Mouse (Mus musculus) limb, embryonic 14.5 days (tissue): ENCODE measurements around the gene Rab4a. TPM values are rescaled to one million over a fixed set of nuclear protein-coding genes. Genes with fewer than 3 reads are reported as not detected.

ENCODE experiments used
- ATAC-seq: fragments of 200-750 bp; cut with Nextera tagmentation; 2 replicates; pipeline ENCODE4 v1.8.0; 2017; ENCODE audit warnings: low read depth, moderate number of reproducible peaks, moderate TSS enrichment; ENCODE audit not compliant: low FRiP score
- DNase-seq: peaks from one replicate; pipeline ENCODE4 v3.0.0-alpha.2; 2015; ENCODE audit warnings: low spot score
- H3K27ac ChIP-seq: fragments of 300-500 bp; sonication (generic); replicated peaks from 2 replicates; pipeline ENCODE4 v1.5.1; 2014; ENCODE audit warnings: low read depth, mild to moderate bottlenecking, low read length, moderate library complexity, mixed read lengths
- H3K27me3 ChIP-seq: fragments of 300-500 bp; sonication (generic); 2 replicates; pipeline ENCODE4 v1.6.1; 2014; ENCODE audit warnings: low read length, mixed read lengths; ENCODE audit not compliant: control insufficient read depth, insufficient read depth
- H3K36me3 ChIP-seq: fragments of 300-500 bp; sonication (generic); 2 replicates; pipeline ENCODE4 v1.6.1; 2014; ENCODE audit warnings: mild to moderate bottlenecking, low read length, moderate library complexity, mixed read lengths; ENCODE audit not compliant: control insufficient read depth, insufficient read depth
- H3K4me1 ChIP-seq: fragments of 300-500 bp; sonication (generic); 2 replicates; pipeline ENCODE4 v1.6.1; 2014; ENCODE audit warnings: antibody characterized with exemption, low read length, mixed read lengths; ENCODE audit not compliant: control insufficient read depth, insufficient read depth
- H3K4me2 ChIP-seq: fragments of 300-500 bp; sonication (generic); replicated peaks from 2 replicates; pipeline ENCODE4 v1.6.1; 2014; ENCODE audit warnings: low read depth, mild to moderate bottlenecking, low read length, moderate library complexity; ENCODE audit not compliant: severe bottlenecking
- H3K4me3 ChIP-seq: fragments of 300-500 bp; sonication (generic); replicated peaks from 2 replicates; pipeline ENCODE4 v1.5.1; 2014; ENCODE audit warnings: low read length
- H3K9ac ChIP-seq: fragments of 300-500 bp; sonication (generic); 2 replicates; pipeline ENCODE4 v1.6.1; 2014; ENCODE audit warnings: mild to moderate bottlenecking, low read depth, low read length, moderate library complexity; ENCODE audit not compliant: severe bottlenecking
- H3K9me3 ChIP-seq: fragments of 300-500 bp; sonication (generic); 2 replicates; pipeline ENCODE4 v1.6.1; 2016; ENCODE audit warnings: low read length; ENCODE audit not compliant: control insufficient read depth
- POLR2A ChIP-seq: fragments of 200-500 bp; IDR thresholded peaks from 2 replicates; pipeline ENCODE4 v1.8.0; 2012; ENCODE audit warnings: inconsistent platforms, mild to moderate bottlenecking, moderate library complexity, borderline replicate concordance; ENCODE audit not compliant: insufficient read depth, insufficient read length; ENCODE audit errors: extremely low read depth
- WGBS: fragments of 180-500 bp; shearing (Covaris S2); extraction: QIAGEN DNeasy Blood & Tissue Kit; methylation state at CpG from one replicate; pipeline ENCODE4 v1.1.7; 2014; 5-methylcytosine and 5-hydroxymethylcytosine counted together
- polyA plus RNA-seq, 2 experiments: library from polyadenylated mRNA; depleted of rRNA in 1 of 2; stranded (reverse) in 1 of 2; unstranded in 1 of 2; fragments of >200 nt; fragmentation: Nextera tagmentation in 1 of 2; extraction: Ambion mirVana in 1 of 2; gene quantifications; 2 replicates each; pipeline versions ENCODE4 v1.2.1 to v1.2.3; 2012 to 2014

Gene Rab4a
- 29.4 and 29.5 TPM in 2 replicates for polyA plus RNA-seq (2012; rRNA removed)
- 45.1 and 45.5 TPM in 2 replicates for polyA plus RNA-seq (2014; fragmentation: Nextera tagmentation; extraction: Ambion mirVana)

DNA sequence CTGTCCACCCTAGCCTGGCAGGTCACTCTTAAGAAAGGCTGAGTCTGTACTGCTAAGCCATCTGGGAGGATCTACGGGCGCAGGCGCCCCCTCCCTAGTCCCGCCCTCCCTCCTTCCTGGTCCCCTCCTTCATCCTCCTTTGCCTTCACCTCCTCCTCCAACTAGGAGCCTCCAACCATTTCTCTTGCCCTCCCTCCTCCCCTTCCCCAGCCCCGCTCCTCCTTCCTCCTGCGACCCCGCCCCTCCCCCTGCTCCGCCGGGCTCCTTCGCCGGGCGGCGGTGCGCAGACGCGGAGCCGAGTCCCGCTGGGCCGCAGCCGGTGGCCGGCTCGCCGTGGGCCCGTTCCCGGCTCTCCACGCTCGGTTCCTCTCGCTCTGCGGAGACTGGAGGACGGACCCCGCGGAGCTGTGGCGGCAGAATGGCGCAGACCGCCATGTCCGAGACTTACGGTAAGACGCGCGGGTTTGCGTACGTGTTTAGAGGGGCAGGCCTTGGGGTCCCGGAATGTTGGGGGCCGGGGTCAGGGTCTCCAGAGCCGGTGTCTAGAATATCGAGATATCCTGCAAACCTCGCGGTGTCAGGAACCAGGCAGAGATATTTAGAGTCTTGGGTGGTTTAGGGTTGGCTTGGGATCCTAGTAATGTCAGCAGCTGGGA is at the start of gene Rab4a:
Gene Rab4a, plus strand, starts transcription at position 268 of the 656 bp plus-strand sequence.
- Histone ChIP-seq H3K9ac (peak within 1 kb of the TSS; percentile 78), H3K4me3 (peak within 1 kb of the TSS; percentile 92), H3K4me1 (peaks cover 14% of the 10 kb centered on the region), H3K27ac (peak within 1 kb of the TSS; percentile 70), H3K4me2 (peak within 1 kb of the TSS; percentile 82), H3K27me3 (no peaks in the 10 kb centered on the region), H3K9me3 (no peaks in the 10 kb centered on the region), H3K36me3 (no peaks in the 10 kb centered on the region; the same call in 1 of the 2 replicates)
- under 1% methylated on average over 29 of the region's 48 CpGs for WGBS
- TF ChIP-seq POLR2A = peak; percentile 84
- DNase-seq = peak; percentile 91
- ATAC-seq = peak; percentile 93

DNA sequence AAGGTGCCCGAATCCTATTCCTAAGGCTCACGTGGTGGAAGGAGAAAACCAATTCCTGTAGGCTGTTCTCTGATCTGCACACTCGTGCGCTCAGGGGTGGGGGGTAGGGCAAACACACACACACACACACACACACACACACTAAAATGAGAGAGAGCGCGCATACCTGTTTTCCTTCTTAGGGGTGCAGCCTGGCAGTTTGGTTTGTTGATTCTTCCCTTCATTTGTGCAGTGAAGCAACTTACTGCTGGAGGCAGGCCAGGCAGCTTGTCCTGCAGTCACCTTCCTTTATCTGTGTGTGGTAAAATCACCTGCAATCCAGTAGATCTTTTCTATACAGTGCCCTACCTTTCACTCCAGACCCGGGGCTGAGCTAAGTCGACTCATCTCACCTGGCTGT is 48.9 kb upstream of the Rab4a start:
- no peak for ATAC-seq
- Histone ChIP-seq H3K36me3 (no peaks in the 10 kb centered on the region), H3K9me3 (no peaks in the 10 kb centered on the region), H3K4me3 (no peak overlapping the region), H3K27me3 (no peaks in the 10 kb centered on the region), H3K9ac (no peak overlapping the region), H3K27ac (no peak overlapping the region), H3K4me2 (no peak overlapping the region), H3K4me1 (peaks cover 22% of the 10 kb centered on the region)
- 73% methylated on average over 8 of the region's 8 CpGs for WGBS
- no peak for TF ChIP-seq POLR2A
- DNase-seq = no peak

DNA sequence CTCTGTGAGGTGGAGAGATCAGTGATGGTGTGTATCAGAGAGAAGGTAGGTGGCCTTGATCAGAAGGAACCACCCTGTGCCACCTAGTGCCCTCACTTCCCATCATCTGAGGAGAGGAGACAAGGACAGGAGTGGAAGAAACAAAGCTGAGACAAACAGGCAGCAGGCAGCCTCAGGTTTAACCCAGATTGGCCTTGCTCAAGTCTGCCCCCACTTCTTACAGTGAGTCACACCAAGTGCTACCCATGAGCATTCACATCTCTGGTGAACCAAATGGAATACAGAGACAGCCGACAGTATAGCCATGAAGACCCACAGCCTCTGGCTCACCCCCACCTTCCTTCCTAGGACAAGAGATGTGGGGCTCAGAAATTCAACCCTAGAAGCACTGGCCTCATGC is 46.9 kb upstream of the Rab4a start:
- no peak for ATAC-seq
- H3K27me3 ChIP-seq = no peaks in the 10 kb centered on the region
- TF ChIP-seq POLR2A = no peak
- 75% methylated on average over 1 of the region's 1 CpGs for WGBS
- H3K9me3 ChIP-seq = no peaks in the 10 kb centered on the region
- H3K4me3 ChIP-seq = no peak overlapping the region
- H3K9ac ChIP-seq = no peak overlapping the region
- no peak overlapping the region for H3K27ac ChIP-seq
- peaks cover 24% of the 10 kb centered on the region for H3K4me1 ChIP-seq
- no peak overlapping the region for H3K4me2 ChIP-seq
- DNase-seq = no peak
- H3K36me3 ChIP-seq = no peaks in the 10 kb centered on the region

DNA sequence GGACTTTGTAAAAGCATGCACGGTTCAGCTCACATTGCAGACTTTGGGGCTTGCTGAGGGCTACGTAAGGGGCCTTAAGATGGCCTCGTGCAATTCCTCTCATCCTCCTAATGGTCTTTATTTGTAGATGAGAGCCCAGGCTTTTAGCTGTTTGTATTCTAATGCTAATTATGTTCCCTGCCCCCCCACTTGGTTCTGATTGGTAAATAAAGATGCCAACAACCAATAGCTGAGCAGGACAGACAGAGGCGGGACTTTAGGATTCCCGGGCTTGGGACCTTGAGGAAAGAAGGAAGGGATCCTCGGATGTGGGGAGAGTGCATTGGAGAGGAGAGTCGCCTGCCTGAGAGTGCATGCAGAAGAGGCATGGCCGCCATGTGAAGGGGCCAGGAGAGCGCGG is 45.9 kb upstream of the Rab4a start:
- ATAC-seq (peak; percentile 57; the same call in 1 of the 2 replicates), DNase-seq (no peak)
- no peak overlapping the region for H3K27ac ChIP-seq

DNA sequence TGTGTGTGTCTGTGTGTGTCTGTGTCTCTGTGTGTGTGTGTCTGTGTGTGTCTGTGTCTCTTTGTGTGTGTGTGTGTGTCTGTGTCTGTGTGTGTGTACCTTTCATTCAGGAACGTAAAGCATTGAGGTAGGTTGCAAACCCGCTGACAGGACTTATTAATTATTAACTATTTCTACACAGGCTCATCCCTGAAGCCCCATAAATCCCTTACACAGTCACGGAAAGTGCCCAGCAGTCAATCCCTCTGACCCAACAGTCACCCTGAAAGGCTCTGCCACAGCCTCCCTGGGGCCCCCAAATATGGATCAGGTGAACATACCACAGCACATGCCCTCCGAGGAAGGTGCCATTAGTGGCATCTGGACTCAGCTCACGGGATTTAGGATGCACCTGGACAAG is 45.2 kb upstream of the Rab4a start:
- DNase-seq = no peak
- H3K4me1 ChIP-seq = peaks cover 20% of the 10 kb centered on the region
- no peaks in the 10 kb centered on the region for H3K27me3 ChIP-seq
- no peak for TF ChIP-seq POLR2A
- no peak overlapping the region for H3K9ac ChIP-seq
- H3K27ac ChIP-seq = no peak overlapping the region
- no peak overlapping the region for H3K4me3 ChIP-seq
- H3K9me3 ChIP-seq = no peaks in the 10 kb centered on the region
- WGBS = 46% methylated on average over 5 of the region's 5 CpGs
- no peak for ATAC-seq
- no peak overlapping the region for H3K4me2 ChIP-seq
- no peaks in the 10 kb centered on the region for H3K36me3 ChIP-seq

More for the DNA sequence above, 45.9 kb upstream of the Rab4a start:
- H3K27me3 ChIP-seq = no peaks in the 10 kb centered on the region
- no peaks in the 10 kb centered on the region for H3K9me3 ChIP-seq
- no peaks in the 10 kb centered on the region for H3K36me3 ChIP-seq
- 10% methylated on average over 10 of the region's 10 CpGs for WGBS
- no peak overlapping the region for H3K4me2 ChIP-seq
- H3K9ac ChIP-seq = no peak overlapping the region
- H3K4me1 ChIP-seq = peaks cover 20% of the 10 kb centered on the region
- H3K4me3 ChIP-seq = no peak overlapping the region
- TF ChIP-seq POLR2A = no peak
